ENCODE assay signal across 18 mouse cellular contexts in the genomic region with DNA sequence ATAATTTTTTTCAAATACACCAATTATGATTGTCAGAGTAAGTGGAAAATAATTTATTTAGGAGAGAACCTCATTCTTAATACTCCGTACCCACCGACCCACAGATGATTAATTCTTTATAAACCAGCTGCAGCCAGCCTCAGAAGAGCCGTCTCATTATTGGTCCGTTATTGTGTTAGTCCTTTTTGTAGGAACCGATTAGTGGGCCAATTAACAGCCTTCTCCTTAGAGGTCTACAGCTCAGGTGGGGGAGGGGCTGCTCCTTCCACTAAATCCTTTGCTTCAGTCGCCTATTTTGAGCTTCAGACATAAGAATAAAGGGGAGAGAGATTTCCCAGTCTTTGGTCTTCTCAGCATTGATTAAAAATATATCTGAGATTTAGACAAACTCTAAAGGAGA.
A peak's percentile ranks its signal among the peaks of the same experiment; 100 is the strongest.
DNase-seq lines count a peak whose midpoint lies in the region; ATAC-seq lines count a peak whose summit lies in the region.
"Had no signal": no experiment of that assay in that cellular context is flagged by ENCODE, and none has a peak within 500 bp of the region (broad histone marks: within the 10 kb centered on the region; RNA-seq: fewer than 3 reads in every experiment).

No protein-coding gene starts in this region.

- H3K27me3 ChIP-seq in forebrain, embryonic 10.5 days (ENCODE audit: poor library complexity, severe bottlenecking): peaks cover 1% of the 10 kb centered on the region
- H3K27me3 ChIP-seq in hindbrain, embryonic 12.5 days: no peaks in the 10 kb centered on the region
- no peaks in the 10 kb centered on the region for H3K27me3 ChIP-seq in midbrain, embryonic 15.5 days (replicated peaks)
- H3K27me3 ChIP-seq: liver, embryonic 13.5 days; lung, embryonic 15.5 days had no signal

- H3K36me3 ChIP-seq in forebrain, embryonic 10.5 days (replicated peaks): no peaks in the 10 kb centered on the region
- no peaks in the 10 kb centered on the region for H3K36me3 ChIP-seq in hindbrain, embryonic 12.5 days
- no peaks in the 10 kb centered on the region for H3K36me3 ChIP-seq in midbrain, embryonic 15.5 days (replicated peaks)
- H3K36me3 ChIP-seq: liver, embryonic 13.5 days; lung, embryonic 15.5 days had no signal

- no peak overlapping the region for H3K4me3 ChIP-seq in forebrain, embryonic 10.5 days
- H3K4me3 ChIP-seq in hindbrain, embryonic 12.5 days: no peak overlapping the region
- H3K4me3 ChIP-seq in midbrain, embryonic 15.5 days: no peak overlapping the region
- H3K4me3 ChIP-seq: layer of hippocampus, adult 2 months; left cerebral cortex, adult 2 months; liver, embryonic 13.5 days; lung, embryonic 15.5 days had no signal

- peak; percentile 27 for DNase-seq in Muller cell, postnatal 12 days (ENCODE audit: inconsistent ontology term)
- peak; percentile 57 for DNase-seq in forebrain, embryonic 10.5 days (ENCODE audit: extremely low spot score, low spot score)
- DNase-seq in cerebellum, postnatal 25 days: no peak
- no peak for DNase-seq in left cerebral cortex, adult 8-10 months (ENCODE audit: low spot score in 2 of 2)
- no peak for DNase-seq in gastrocnemius, postnatal 36 days
- DNase-seq: adrenal gland, postnatal 36 days; cerebellum, adult 9-10 months; gastrocnemius, postnatal 14 days; kidney, postnatal 10 days; liver, embryonic 13.5 days had no signal

- peaks cover 21% of the 10 kb centered on the region for H3K4me1 ChIP-seq in forebrain, embryonic 10.5 days
- no peaks in the 10 kb centered on the region for H3K4me1 ChIP-seq in hindbrain, embryonic 12.5 days
- no peaks in the 10 kb centered on the region for H3K4me1 ChIP-seq in midbrain, embryonic 15.5 days
- H3K4me1 ChIP-seq: liver, embryonic 13.5 days; lung, embryonic 15.5 days had no signal

- ATAC-seq in hindbrain, embryonic 12.5 days (ENCODE audit: low FRiP score): peak; percentile 83
- peak; percentile 69; the same call in 1 of the 2 replicates for ATAC-seq in midbrain, embryonic 15.5 days (replicated peaks)
- ATAC-seq: intestine, postnatal 0 days had no signal

- intact Hi-C loops in gastrocnemius, postnatal 36 days (cut with DNase I): no loop called here

- peak overlapping the region; percentile 76 for H3K27ac ChIP-seq in forebrain, embryonic 10.5 days
- H3K27ac ChIP-seq in hindbrain, embryonic 12.5 days: no peak overlapping the region
- H3K27ac ChIP-seq in midbrain, embryonic 15.5 days: no peak overlapping the region
- H3K27ac ChIP-seq: left cerebral cortex, adult 2 months; liver, embryonic 13.5 days; lung, embryonic 15.5 days; macrophage; stomach, postnatal 0 days had no signal

- WGBS in forebrain, embryonic 10.5 days: 30% methylated on average over 6 of the region's 6 CpGs
- 58% methylated on average over 6 of the region's 6 CpGs for WGBS in hindbrain, embryonic 12.5 days
- 28% methylated on average over 6 of the region's 6 CpGs for WGBS in midbrain, embryonic 15.5 days

- no peak overlapping the region for H3K4me2 ChIP-seq in hindbrain, embryonic 12.5 days (replicated peaks)
- no peak overlapping the region for H3K4me2 ChIP-seq in midbrain, embryonic 15.5 days
- H3K4me2 ChIP-seq: liver, embryonic 13.5 days; lung, embryonic 15.5 days had no signal

- no peaks in the 10 kb centered on the region for H3K9me3 ChIP-seq in forebrain, embryonic 10.5 days
- H3K9me3 ChIP-seq in hindbrain, embryonic 12.5 days (replicated peaks): no peaks in the 10 kb centered on the region
- no peaks in the 10 kb centered on the region for H3K9me3 ChIP-seq in midbrain, embryonic 15.5 days
- H3K9me3 ChIP-seq: liver, embryonic 13.5 days; lung, embryonic 15.5 days had no signal

- no peak overlapping the region for H3K9ac ChIP-seq in hindbrain, embryonic 12.5 days
- H3K9ac ChIP-seq in midbrain, embryonic 15.5 days: no peak overlapping the region
- H3K9ac ChIP-seq: liver, embryonic 13.5 days; lung, embryonic 15.5 days had no signal

Comparison
In these comparisons a context has a peak if more than half of its experiments do, and no peak if none do; other contexts are left out.
1. DNase-seq: peak in Muller cell, postnatal 12 days (single experiment) and forebrain, embryonic 10.5 days (single experiment); none in cerebellum, postnatal 25 days (0 of 2), left cerebral cortex, adult 8-10 months (0 of 2) and gastrocnemius, postnatal 36 days (0 of 2).